Mouse (Mus musculus): ENCODE measurements around the gene Mex3d.

Mex3d gene

DNA sequence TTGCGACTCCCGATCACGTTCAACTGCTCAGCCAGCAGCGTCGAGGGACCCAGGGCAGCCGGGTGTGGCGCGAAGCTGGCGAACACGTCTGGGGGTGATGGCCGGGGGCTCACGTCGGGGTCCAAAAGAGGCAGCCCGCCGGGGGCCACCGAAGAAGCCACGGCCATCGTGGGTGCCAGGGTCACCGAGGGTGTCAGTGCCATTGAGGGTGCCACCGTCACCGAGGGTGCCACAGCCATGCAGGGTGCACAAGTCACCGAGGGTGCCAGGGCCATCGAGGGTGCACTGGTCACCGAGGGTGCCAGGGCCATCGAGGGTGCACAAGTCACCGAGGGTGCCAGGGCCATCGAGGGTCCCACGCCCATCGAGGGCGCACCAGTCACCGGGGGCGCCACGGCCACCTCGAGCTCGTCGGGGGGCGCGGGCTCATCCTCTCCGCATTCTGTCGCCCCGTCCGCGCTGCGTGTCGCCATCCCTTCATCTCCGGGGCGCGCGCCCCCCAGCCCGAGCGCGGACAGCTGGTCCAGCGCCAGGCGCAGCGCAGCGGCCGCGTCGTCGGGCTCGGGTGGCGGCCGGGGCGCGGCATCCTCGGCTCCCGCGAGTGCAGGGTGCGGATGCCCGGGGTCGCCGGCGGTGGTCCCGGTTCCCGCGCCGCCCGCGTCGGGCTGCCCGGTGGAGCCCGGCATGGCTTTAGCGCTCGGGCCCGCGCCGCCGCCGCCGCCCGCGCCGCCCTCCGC lies 556 bp downstream of the Mex3d start:
- no peak for DNase-seq (ENCODE audit: low read depth, low spot score)

DNA sequence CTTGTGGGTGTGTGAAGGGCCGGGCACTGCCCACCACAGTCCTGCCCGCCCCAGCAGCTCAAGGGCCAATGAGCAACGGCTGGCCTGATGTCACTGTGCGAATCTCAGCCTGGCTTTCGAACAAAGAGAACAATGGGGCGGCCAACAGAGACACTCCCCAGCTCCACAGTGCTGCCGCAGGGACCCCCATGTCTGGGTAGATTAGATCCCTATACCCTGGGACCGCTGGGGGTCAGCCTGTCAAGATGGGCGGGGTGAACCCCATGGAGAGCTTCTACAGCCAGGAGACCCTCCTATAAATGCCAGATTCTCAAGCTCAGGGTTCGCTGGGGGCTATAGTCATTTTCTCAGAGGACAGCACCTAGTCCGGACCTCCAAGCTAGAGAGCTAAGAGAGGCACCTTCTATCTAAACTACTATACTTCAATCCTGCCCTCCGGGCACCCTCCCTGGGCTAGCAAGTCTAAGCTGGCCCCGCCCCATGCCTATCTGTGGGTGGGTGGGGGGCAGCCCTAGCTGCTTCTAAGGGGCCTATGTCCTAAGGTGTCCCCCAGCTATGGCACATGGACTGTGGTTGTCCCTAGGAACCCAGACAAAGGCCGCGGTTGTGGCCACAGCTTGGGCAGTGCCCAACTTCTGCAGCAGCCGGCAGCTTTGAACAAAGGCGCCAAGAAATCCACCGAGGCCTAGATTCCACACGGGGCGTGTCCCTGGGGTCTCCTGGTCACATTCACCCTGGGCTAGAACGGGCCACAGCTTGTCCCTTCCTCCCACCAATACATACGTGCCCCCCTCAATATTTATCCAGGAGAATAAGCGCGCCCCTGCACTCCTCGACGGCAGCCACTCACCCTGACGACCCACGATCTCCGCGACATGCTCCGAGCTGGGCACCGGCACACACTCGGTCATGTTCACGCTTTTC lies 1.4 kb downstream of the Mex3d start:
- peak; percentile 69 for DNase-seq (ENCODE audit: low read depth, low spot score)

DNA sequence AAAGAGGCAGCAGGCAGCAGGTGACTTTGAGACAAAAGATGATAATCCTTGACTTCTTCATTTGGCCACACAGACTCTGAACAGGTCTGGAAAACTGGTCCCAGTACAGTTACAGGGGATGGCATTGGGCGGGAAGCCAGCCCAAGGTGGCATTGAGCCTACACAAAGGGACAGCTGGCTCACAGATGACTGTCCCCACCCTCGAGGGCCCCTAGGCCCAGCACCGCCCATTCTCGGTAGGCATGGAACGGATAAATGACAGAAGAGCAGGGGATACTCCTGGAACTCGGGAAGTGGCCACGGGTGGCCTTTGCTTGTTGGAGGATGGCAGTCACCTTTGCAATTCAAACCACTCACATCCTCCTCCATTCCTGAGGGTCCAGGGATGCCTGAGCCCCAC lies 2.1 kb downstream of the Mex3d start:
- DNase-seq (ENCODE audit: low read depth, low spot score): no peak

DNA sequence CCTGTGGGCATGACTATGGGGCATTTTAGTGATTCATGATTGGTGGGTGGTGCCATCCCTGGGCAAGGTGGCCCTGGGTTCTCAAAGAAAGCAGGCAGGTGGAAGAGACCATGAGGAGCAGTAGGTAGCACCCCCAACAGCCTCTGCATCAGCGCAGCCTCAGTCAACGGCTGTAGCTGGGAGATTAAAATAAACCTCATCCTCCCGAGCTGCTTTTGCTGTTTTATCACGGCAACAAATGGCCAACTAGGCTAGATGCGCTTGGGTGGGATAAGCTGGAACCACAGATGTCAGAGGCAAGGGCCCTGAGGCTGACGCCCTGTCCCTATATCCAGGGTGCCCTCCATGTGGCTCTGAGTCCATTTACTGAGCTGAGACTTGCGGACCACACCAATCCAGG lies 2.8 kb downstream of the Mex3d start:
- DNase-seq (ENCODE audit: low read depth, low spot score): no peak

DNA sequence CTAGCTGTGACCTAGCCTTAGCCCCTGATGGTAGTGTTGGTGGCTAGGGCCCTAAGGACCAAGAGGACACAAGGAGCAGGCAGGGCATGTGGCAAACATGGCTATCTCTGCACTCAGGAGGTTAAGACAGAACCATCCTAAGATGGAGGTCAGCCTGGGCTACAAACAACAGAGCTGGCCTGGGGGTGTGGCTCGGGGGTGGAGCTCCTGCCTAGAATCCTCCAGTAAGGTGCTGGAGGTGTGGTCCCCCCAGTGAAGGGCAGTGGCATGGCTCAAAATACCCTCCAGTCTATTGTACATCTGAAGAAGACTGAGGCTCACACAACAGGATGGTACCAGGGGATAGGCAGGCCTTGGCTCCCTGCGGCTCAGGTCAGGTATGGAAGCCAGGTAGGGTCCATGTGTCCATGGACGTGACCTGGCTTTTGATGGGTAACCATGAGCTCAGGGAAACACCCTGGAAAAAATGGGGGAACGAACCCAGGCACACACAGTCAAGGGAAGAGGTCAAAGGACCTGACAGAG lies 3.3 kb downstream of the Mex3d start:
- peak; percentile 43 for DNase-seq (ENCODE audit: low read depth, low spot score)

DNA sequence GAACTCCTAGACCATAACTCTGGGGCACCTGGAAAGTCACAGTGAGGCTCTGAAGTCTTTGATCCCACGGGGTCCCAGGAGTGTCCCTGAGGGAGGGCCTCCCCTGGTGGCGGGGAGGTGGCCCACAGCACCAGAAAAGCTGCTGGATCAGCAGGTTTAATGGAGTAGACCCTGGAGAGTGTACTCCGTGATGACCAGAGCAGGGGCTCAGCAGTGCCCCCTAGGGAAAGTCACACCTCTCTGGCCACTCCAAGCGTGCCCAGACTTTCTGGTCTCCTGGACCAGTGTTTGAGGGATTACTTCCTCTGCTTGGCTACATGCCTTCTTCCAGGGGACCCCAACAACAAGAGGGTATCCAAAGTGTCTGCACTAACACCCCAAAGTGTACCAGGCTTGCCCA lies 4.0 kb downstream of the Mex3d start:
- DNase-seq (ENCODE audit: low read depth, low spot score): no peak

DNA sequence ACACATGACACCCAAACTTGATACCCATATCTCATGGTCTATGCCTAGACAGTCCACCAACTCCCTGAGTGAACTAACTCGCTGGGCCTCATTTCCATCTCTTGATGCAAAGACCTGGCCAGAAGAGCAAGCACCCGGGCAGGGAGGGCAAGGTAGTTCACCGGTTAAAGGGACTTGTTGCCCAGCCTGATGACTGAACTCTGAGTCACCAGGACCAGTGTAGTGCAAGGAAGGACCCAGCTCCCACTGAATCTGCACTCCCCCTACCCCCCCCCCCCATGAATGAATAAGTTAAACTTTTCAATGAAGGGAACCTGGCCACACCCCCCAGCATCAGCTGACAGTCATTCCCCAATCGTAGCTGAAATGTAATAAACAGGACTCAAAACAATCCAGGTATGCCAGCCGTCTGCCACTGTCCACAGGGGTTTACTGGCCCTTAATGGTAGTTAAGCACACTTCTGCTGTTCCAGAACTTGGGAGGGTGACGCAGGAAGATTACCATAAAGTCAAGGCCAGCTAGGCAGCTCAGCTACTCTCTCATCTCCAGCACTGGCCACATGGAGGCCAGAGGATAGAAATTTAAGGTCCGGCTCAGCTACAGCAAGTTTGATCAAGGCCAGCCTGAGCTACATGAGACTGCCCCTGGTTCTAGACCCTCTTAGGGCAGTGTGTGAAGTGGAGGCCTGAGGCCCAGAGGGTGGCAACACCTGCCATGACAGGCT lies 4.7 kb downstream of the Mex3d start:
- no peak for DNase-seq (ENCODE audit: low read depth, low spot score)

DNA sequence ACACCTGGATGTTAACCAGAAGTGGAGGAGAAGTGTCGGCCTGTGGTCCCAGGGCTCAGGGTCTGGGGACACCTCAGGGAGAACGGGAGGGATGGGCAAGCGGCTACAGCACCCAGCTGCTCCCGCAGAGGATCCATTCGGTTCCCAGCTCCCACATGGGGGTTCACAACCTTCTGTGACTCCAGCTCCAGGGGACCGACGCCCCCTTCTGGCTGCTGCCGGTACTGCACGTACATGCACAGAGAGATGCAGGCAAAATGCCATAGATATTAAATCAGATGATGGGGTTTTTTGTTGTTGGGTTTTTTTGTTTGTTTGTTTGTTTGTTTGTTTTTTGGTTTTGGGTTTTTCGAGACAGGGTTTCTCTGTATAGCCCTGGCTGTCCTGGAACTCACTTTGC lies 9.7 kb downstream of the Mex3d start:
- DNase-seq (ENCODE audit: low read depth, low spot score): no peak

DNA sequence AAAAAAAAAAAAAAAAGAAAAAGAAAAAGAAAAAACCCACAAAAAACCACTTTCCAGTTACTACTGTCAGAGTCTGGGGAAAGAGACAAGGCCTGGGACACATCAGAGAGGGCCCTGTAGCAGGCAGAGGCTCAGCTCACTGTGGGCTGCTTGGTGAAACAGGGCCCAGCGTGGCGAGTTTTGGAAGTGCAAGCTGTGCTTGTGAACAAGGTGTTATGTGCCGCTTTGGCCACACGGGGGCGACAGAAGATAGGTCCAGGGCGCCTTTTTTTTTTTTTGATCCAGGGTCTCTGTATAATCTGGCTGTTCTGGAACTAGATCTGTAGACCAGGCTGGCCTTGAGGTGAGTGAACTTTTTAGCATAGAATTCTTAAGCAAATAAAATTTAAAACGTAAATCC lies 11.3 kb downstream of the Mex3d start:
- DNase-seq (ENCODE audit: low read depth, low spot score): peak; percentile 98

DNA sequence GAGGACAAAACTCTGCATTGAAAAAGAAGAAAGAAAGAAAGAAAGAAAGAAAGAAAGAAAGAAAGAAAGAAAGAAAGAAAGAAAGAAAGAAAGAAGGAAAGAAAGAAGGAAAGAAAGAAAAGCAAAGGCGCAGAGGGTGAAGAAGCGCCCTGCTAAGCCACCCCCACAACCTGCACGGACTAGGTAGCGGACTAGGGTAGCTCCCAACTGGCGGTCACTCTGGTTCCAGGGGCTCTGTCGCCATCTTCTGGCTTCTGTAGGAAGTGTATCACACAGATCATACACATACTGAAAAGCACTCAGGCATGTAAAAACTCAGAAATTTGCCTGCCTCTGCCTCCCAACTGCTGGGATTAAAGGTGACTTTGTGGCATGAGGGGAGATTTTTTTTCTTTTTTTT lies 13.4 kb downstream of the Mex3d start:
- DNase-seq (ENCODE audit: low read depth, low spot score): peak; percentile 78

DNA sequence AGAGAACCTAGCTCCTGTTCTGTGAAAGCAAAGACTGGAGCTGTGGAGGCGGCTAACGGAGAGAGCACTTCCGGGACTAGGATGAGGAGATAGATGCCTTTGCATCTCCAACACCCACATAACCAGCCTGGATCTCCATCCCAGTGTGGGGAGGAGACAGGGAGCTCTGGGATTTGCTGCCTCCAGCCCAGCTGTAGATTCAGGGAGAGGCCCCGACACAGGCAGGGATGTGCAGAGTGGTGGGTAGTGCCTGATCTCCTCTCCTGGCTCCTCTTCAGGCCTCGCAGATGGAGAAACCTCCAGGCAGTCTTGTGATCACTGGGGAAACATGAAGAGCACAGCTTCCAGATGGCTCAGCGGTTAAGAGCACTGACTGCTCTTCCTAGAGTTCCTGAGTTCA lies 14.8 kb downstream of the Mex3d start:
- DNase-seq (ENCODE audit: low read depth, low spot score): peak; percentile 82

DNA sequence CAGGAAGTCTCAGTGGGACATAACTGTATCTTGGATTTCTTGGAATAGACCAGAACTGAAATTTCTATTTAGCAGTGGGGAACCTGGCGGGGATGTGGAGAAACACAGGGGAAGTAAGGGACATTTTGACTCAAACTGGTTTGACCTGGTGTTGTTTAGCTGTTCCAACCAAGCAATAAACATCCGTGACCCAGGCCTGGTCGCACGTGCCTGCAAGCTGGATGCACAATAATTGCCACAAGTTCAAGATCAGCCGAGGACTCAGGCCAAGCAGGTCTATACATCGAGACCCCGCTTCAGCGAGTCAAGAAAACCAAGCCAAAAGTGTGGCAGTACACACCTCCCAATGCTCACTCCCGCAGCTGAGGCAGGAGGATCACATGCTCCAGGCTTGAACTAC lies 15.5 kb downstream of the Mex3d start:
- DNase-seq (ENCODE audit: low read depth, low spot score): no peak

DNA sequence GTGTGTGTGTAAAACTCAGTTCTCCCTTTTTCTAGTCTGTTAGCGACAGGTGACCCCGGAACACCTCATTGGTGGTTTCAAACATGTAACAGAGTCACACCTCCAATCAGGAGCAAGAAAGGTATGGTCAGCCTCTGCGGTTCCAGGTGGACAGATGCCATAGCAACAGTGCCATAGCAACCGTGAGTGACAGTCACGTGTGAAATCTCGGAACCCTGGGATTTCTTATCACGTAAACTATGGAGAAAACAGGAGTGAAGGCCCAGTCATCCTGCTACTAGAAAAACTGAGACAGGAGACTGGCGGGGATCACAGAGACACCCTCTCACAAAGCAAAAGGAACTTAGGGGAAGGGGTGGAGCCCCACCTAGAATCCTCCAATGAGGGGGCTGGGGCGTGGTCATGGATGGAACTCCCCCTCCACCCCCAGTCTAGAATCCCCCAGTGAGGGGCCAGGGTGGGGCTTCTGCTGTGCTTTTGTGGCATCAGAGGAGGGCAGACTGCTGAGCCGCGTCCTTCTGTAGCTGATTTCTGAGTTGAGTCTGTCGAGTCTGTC lies 16.0 kb downstream of the Mex3d start:
- DNase-seq (ENCODE audit: low read depth, low spot score): peak; percentile 93

DNA sequence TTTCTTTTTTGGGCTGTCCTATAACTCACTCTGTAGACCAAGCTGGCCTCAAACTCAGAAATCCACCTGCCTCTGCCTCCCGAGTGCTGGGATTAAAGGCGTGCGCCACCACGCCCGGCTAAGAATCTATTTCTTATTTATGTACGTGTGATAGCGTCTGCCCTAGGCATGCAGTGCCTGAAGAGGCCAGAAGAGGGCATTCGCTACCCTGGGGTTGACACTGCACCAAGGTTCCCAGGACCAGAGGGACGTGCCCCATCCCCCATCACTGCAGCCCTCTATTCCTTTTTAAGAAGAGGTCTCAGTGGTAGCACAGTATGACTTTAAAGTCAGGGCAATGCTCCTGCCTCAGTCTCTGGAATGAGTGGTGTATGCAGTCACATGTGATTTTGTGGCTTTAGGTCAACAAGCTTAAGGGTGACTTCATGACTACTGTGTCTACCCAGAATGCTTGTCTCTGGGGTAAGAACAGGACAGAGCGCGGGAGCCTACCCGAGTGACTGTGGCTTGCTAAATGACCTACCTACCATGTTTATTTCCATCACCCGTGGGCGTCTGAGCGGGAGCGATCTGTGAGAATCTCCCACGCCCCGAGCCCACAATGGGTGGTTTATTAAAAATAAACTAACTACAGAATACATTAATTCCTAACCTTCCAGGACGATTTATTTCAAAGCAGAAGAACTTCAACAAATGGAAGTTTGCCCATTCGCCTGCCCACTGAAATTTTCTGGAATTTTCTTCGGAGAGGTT lies 17.3 kb downstream of the Mex3d start:
- DNase-seq (ENCODE audit: low read depth, low spot score): peak; percentile 70

DNA sequence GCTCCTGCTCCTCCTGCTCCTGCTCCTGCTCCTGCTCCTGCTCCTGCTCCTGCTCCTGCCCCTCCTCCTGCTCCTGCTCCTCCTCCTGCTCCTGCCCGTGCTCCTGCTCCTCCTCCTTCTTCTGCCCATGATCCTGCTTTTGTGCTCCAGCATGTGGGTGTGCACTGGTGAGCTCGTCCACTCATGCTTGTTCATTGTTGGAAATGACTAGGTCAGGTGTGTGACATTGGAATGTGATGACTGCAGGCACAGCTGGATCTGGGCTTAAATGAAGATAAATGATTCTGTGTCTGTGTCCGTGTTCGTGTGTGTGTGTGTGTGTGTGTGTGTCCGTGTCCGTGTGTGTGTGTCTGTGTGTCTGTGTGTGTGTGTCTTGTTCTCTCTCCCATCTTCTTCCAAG lies 19.1 kb downstream of the Mex3d start:
- DNase-seq (ENCODE audit: low read depth, low spot score): no peak

DNA sequence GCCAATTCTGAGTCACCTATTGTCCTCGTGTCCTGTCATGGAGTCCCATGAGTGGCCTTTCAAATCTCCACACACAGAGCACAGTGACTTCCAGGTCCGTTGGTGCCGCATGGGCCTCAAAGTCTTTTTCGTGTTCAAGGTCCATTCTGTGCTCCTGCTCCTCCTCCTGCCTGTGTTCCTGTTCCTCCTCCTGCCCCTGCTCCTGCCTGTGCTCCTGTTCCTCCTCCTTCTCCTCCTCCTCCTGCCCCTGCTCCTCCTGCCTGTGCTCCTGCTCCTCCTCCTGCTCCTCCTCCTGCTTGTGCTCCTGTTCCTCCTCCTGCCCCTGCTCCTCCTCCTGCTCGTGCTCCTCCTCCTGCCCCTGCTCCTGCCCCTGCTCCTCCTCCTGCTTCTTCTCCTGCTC lies 19.5 kb downstream of the Mex3d start:
- DNase-seq (ENCODE audit: low read depth, low spot score): no peak

DNA sequence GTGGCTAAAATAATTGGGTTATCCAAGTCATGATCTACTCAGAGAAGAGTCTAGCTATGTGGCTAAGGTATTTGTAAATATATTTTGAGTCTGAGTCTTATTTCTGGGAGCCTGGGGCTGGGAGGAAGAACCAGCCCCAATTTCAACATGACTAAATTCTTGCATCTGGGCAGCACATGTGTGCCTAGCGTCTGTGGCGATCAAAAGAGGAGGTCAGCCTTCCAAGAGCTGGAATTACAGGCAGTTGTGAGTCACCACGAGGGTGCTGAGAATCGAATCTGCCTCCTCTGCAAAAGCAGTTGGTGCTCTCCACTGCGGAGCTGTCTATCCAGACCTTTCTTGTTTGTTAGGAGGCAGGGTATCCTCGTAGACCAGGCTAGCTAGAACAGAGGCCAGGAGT lies 21.7 kb downstream of the Mex3d start:
- no peak for DNase-seq (ENCODE audit: low read depth, low spot score)

DNA sequence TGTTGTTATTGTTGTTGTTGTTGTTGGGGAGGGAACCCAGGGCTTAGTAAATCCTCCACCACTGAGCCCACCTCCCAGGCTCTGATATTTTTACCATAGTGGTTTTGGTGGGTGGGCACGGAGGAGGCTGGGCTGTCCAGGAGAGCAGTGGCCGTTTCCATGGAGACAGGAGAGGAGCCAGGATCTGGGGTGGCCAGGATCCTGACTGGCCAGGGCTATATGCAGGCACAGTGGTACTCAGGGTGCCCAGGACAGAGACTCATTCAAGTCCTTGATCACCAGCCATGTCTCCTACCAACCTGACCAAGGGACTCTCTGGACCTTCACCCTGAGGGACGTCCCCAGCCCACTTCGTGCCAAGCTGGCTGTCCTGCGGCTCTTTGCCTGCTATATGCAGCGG lies 23.7 kb downstream of the Mex3d start:
- DNase-seq (ENCODE audit: low read depth, low spot score): no peak

DNA sequence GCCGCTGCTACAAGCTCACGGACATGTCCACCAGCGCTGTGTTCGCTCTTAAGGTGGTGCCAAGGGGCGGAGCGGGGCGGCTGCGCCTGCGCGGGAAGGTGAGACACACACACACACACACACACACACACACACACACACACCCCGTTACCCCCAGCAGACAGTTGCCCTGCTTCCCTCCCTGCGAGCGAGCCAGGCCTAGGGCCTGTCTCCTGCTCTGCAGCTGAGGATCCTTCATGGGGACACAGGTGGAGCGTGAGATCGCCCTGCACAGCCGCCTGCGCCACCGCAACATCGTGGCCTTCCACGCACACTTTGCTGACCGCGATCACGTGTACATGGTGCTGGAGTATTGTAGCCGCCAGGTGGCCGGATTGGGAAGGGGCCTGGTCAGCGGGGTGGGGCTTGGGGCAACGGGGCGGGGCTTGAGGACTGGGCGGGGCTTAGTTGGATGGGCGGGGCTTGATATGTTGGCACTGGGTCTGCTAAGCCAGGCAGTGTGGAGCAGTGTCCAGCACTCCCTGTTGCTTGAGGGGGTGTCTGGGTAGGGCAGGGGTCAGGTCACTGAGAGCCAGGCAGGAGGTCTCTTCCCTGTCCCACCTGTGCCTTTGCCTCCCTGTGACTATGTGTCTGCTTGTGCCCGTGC lies 29.3 kb downstream of the Mex3d start:
- DNase-seq (ENCODE audit: low read depth, low spot score): peak; percentile 80

DNA sequence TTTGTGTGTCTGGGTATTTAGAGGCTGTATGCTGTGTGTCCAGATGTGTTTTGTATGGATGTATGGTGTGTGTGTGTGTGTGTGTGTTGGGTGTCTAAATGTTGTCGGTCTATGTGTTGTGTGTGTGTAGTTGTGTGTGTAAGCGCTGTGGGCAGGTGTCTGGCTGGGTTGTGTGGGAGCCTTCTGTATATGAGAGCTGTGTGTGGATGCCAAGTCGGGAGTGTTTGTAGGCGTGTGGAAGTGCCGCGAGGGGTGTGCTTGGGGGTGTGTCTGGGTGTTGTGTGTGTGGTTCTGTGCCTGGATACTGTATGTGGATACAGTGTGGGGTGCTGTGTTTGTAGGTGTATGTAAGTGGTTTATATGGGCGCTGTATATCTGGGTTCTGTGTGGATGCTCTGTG lies 30.1 kb downstream of the Mex3d start:
- peak; percentile 69 for DNase-seq (ENCODE audit: low read depth, low spot score)

DNA sequence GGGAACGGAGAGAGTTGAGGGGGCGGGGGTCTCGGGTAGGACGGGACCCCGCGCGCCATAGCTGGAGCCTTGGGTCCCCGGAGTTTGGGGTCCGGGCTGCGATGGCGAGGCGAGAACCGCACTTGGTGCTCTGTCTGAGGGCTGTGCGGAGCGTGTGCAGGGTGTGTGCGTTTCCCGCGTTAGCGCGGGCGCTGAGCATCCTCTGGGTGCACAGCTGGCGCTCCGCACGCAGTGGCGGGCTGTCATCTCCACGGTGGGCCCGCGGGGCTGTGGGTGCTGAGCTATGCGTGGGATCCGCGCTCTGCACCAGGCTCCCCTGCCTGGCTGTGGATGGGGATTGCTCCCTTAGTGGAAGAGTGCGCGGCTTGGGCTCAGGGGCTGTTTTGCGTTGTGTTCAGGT lies 30.7 kb downstream of the Mex3d start:
- DNase-seq (ENCODE audit: low read depth, low spot score): peak; percentile 44
